Comparison of ENCODE assay signal across 24 mouse cellular contexts in the genomic region with DNA sequence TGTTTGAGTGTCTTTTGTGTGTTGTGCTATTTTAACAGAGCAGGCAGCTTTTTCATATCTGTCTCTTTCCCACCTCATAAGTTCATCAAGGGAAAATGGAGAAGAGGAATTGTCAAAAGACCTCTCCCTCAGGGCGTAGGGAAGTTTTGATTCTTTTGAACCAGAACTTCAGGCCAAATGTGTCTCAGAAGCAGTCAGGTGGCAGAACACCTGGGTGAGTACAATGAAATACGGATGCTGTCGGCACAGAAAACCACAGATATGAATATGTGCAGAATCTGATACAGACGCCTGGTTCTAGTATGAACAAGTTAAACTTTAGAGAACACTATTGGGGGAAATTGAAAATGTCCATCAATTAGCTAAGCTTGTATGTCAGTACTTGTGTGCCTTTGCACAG.
"Had no signal": no experiment of that assay in that cellular context is flagged by ENCODE, and none has a peak within 500 bp of the region (broad histone marks: within the 10 kb centered on the region; RNA-seq: fewer than 3 reads in every experiment).

No protein-coding gene starts in this region.

- H3K4me3 ChIP-seq: gastrocnemius, adult 2 months; heart, embryonic 10.5 days; heart, embryonic 12.5 days; hindbrain, embryonic 10.5 days; hindbrain, embryonic 12.5 days; intestine, embryonic 15.5 days; layer of hippocampus, adult 2 months; left cerebral cortex, adult 2 months; limb, embryonic 10.5 days; limb, embryonic 12.5 days had no signal

- H3K9me3 ChIP-seq: heart, embryonic 10.5 days; heart, embryonic 12.5 days; hindbrain, embryonic 10.5 days; hindbrain, embryonic 12.5 days; intestine, embryonic 15.5 days; limb, embryonic 10.5 days; limb, embryonic 12.5 days had no signal

- ATAC-seq: hindbrain, embryonic 16.5 days; inflammation-experienced regulatory T-cells, adult 6 months; intestine, embryonic 15.5 days; intestine, postnatal 0 days had no signal

- DNase-seq: gastrocnemius, adult 2 months; gastrocnemius, postnatal 10 days; gastrocnemius, postnatal 25 days; heart, adult 18-20 months; heart, postnatal 10 days; heart, postnatal 4 days; kidney, adult 18-20 months; kidney, adult 8-10 months; kidney, postnatal 10 days; kidney, postnatal 25 days; kidney, postnatal 4 days had no signal

- H3K9ac ChIP-seq: heart, embryonic 12.5 days; hindbrain, embryonic 12.5 days; hindbrain, embryonic 14.5 days; intestine, embryonic 15.5 days; limb, embryonic 12.5 days had no signal

- H3K4me2 ChIP-seq: heart, embryonic 12.5 days; hindbrain, embryonic 12.5 days; hindbrain, embryonic 14.5 days; intestine, embryonic 15.5 days; limb, embryonic 12.5 days had no signal

- H3K27ac ChIP-seq: gastrocnemius, adult 2 months; heart, embryonic 10.5 days; hindbrain, embryonic 10.5 days; hindbrain, embryonic 12.5 days; hindbrain, embryonic 14.5 days; intestine, embryonic 15.5 days; layer of hippocampus, adult 2 months; left cerebral cortex, adult 2 months; limb, embryonic 10.5 days; limb, embryonic 12.5 days had no signal

- H3K27me3 ChIP-seq: hindbrain, embryonic 12.5 days; intestine, embryonic 15.5 days; limb, embryonic 12.5 days had no signal

- H3K36me3 ChIP-seq: heart, embryonic 10.5 days; heart, embryonic 12.5 days; hindbrain, embryonic 10.5 days; hindbrain, embryonic 12.5 days; intestine, embryonic 15.5 days; limb, embryonic 10.5 days; limb, embryonic 12.5 days had no signal

- H3K4me1 ChIP-seq: heart, embryonic 12.5 days; hindbrain, embryonic 12.5 days; intestine, embryonic 15.5 days; limb, embryonic 10.5 days; limb, embryonic 12.5 days had no signal
